Mouse (Mus musculus): Measurements from ENCODE around the gene Hormad1. TPM values are rescaled to one million over a fixed set of nuclear protein-coding genes. Genes with fewer than 3 reads are reported as not detected.
A peak's percentile ranks its signal among the peaks of the same experiment; 100 is the strongest.

Gene Hormad1
- polyA plus RNA-seq, 1 experiment from 2014 or later = not detected

- under 1% methylated on average over 44 of the region's 44 CpGs for whole genome bisulfite sequencing
- Histone ChIP-seq H3K9ac (ENCODE audit: low read length) (peak within 1 kb of the TSS; percentile 81), H3K4me3 (ENCODE audit: low read length) (peak within 1 kb of the TSS; percentile 80), H3K4me1 (replicated peaks; ENCODE audit: control insufficient read depth, insufficient read depth, low read length) (peaks cover 9% of the 10 kb centered on the region), H3K27ac (ENCODE audit: low read length) (peak within 1 kb of the TSS; percentile 94), H3K4me2 (ENCODE audit: low read depth, low read length) (peak within 1 kb of the TSS; percentile 83), H3K9me3 (ENCODE audit: control insufficient read depth, low read length) (no peaks in the 10 kb centered on the region), H3K27me3 (ENCODE audit: control insufficient read depth, insufficient read depth, low read depth, low read length) (no peaks in the 10 kb centered on the region), H3K36me3 (ENCODE audit: control insufficient read depth, insufficient read depth, low read length) (peaks cover 26% of the 10 kb centered on the region)
- ATAC-seq (ENCODE audit: low read depth) = peak; percentile 99
Measured at GRCm38 (mm10) chr3:95624628-95625503, 65.4 kb downstream of the Hormad1 start, which contains the start of gene Ensa. Ensa (plus strand) TSS chr3:95624993.

- 77% methylated on average over 5 of the region's 5 CpGs for WGBS
- no peak overlapping the region for H3K27ac ChIP-seq (ENCODE audit: low read length)
- H3K9me3 ChIP-seq (ENCODE audit: control insufficient read depth, low read length) = no peaks in the 10 kb centered on the region
- H3K36me3 ChIP-seq (ENCODE audit: control insufficient read depth, insufficient read depth, low read length) = peaks cover 36% of the 10 kb centered on the region
- H3K4me1 ChIP-seq (replicated peaks; ENCODE audit: control insufficient read depth, insufficient read depth, low read length) = peaks cover 9% of the 10 kb centered on the region
- H3K9ac ChIP-seq (ENCODE audit: low read length) = no peak overlapping the region
- no peak overlapping the region for H3K4me3 ChIP-seq (ENCODE audit: low read length)
- no peaks in the 10 kb centered on the region for H3K27me3 ChIP-seq (ENCODE audit: control insufficient read depth, insufficient read depth, low read depth, low read length)
- H3K4me2 ChIP-seq (ENCODE audit: low read depth, low read length) = no peak overlapping the region
- ATAC-seq (ENCODE audit: low read depth) = no peak
Measured at GRCm38 (mm10) chr3:95627763-95628162, 68.3 kb downstream of the Hormad1 start.

DNA sequence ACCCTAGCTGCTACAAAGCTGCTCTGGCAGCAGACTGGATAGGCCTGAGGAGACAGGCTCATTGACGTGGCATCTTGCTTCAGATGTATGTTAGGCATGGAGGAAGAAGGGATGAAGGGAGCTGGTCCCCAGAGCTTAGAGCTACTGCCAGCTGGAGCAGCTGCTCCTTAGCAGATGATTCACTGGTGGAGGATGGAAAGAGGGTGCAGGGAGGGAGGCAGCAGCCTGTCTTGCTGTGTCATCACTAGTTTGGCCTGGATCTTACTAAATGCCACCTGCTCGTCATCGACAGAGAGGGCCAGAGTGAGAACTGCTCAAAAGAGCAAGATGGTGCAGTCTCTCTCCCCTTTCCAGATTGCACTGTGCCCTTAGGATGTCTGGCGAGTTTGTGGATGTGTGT, 70.3 kb downstream of the Hormad1 start:
- Histone ChIP-seq H3K4me1 (replicated peaks; ENCODE audit: control insufficient read depth, insufficient read depth, low read length) (peaks cover 9% of the 10 kb centered on the region), H3K9ac (ENCODE audit: low read length) (no peak overlapping the region), H3K27me3 (ENCODE audit: control insufficient read depth, insufficient read depth, low read depth, low read length) (no peaks in the 10 kb centered on the region), H3K9me3 (ENCODE audit: control insufficient read depth, low read length) (no peaks in the 10 kb centered on the region), H3K27ac (ENCODE audit: low read length) (no peak overlapping the region), H3K4me3 (ENCODE audit: low read length) (no peak overlapping the region), H3K36me3 (ENCODE audit: control insufficient read depth, insufficient read depth, low read length) (peaks cover 46% of the 10 kb centered on the region), H3K4me2 (ENCODE audit: low read depth, low read length) (no peak overlapping the region)
- no peak for ATAC-seq (ENCODE audit: low read depth)
- WGBS = 73% methylated on average over 4 of the region's 4 CpGs

- no peak overlapping the region for H3K4me3 ChIP-seq (ENCODE audit: low read length)
- H3K4me2 ChIP-seq (ENCODE audit: low read depth, low read length) = no peak overlapping the region
- H3K36me3 ChIP-seq (ENCODE audit: control insufficient read depth, insufficient read depth, low read length) = peaks cover 52% of the 10 kb centered on the region
- no peak overlapping the region for H3K27ac ChIP-seq (ENCODE audit: low read length)
- peaks cover 7% of the 10 kb centered on the region for H3K4me1 ChIP-seq (replicated peaks; ENCODE audit: control insufficient read depth, insufficient read depth, low read length)
- WGBS = 76% methylated on average over 3 of the region's 3 CpGs
- H3K27me3 ChIP-seq (ENCODE audit: control insufficient read depth, insufficient read depth, low read depth, low read length) = no peaks in the 10 kb centered on the region
- H3K9me3 ChIP-seq (ENCODE audit: control insufficient read depth, low read length) = no peaks in the 10 kb centered on the region
- ATAC-seq (ENCODE audit: low read depth) = no peak
- no peak overlapping the region for H3K9ac ChIP-seq (ENCODE audit: low read length)
Measured at GRCm38 (mm10) chr3:95630856-95631255, 71.4 kb downstream of the Hormad1 start.

- Histone ChIP-seq H3K27me3 (ENCODE audit: control insufficient read depth, insufficient read depth, low read depth, low read length) (no peaks in the 10 kb centered on the region), H3K9me3 (ENCODE audit: control insufficient read depth, low read length) (no peaks in the 10 kb centered on the region), H3K9ac (ENCODE audit: low read length) (no peak overlapping the region), H3K27ac (ENCODE audit: low read length) (no peak overlapping the region), H3K4me1 (replicated peaks; ENCODE audit: control insufficient read depth, insufficient read depth, low read length) (peaks cover 2% of the 10 kb centered on the region), H3K4me3 (ENCODE audit: low read length) (no peak overlapping the region), H3K36me3 (ENCODE audit: control insufficient read depth, insufficient read depth, low read length) (peaks cover 52% of the 10 kb centered on the region), H3K4me2 (ENCODE audit: low read depth, low read length) (no peak overlapping the region)
- WGBS = 59% methylated on average over 6 of the region's 6 CpGs
- no peak for ATAC-seq (ENCODE audit: low read depth)
Measured at GRCm38 (mm10) chr3:95631304-95631703, 71.8 kb downstream of the Hormad1 start.

DNA sequence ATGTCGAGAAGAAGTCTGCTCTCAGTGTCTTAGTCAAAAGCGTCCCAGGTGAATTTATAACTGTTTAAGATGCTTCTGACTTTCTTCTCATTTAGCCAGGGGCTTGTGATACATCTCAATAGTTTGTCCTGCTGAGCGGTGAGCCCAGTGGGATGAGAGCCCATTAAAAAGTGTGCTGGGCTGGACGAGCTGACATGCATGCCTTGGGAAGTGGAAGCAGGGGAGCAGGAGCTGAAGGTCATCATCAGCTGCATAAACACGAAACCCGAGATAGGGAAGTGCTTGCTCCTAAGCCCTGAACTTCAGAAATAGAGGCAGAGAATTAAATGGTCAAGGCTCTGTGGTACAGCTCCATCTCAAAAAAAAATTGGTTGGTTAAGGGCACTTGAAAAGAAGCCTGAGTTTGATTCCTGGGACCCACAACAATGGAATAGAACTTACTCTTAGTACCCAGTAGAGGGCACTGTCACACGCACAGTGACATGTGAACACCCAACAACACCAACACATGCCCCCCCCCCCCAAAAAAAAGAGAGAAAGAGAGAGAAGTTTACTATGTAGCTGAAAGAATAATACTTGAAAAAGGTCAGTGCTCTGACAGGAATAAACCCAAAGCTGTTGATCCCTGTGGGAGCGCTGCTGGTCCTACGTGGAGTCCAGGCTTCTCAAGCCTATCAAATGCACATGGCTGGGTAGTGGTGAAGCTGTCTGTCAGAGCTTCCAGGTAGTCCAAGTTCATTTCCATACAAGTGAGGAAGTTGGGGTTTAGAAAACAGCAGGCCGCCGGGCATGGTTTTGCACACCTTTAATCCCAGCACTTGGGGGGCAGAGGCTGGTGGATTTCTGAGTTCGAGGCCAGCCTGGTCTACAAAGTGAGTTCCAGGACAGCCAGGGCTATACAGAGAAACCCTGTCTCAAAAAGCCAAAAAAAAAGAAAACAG, 73.4 kb downstream of the Hormad1 start:
- Histone ChIP-seq H3K4me3 (ENCODE audit: low read length) (no peak overlapping the region), H3K36me3 (ENCODE audit: control insufficient read depth, insufficient read depth, low read length) (peaks cover 43% of the 10 kb centered on the region), H3K4me2 (ENCODE audit: low read depth, low read length) (no peak overlapping the region), H3K27ac (ENCODE audit: low read length) (no peak overlapping the region), H3K9ac (ENCODE audit: low read length) (no peak overlapping the region), H3K27me3 (ENCODE audit: control insufficient read depth, insufficient read depth, low read depth, low read length) (no peaks in the 10 kb centered on the region), H3K4me1 (replicated peaks; ENCODE audit: control insufficient read depth, insufficient read depth, low read length) (no peaks in the 10 kb centered on the region), H3K9me3 (ENCODE audit: control insufficient read depth, low read length) (no peaks in the 10 kb centered on the region)
- ATAC-seq (ENCODE audit: low read depth) = peak; percentile 47; the same call in 1 of the 2 replicates
- 67% methylated on average over 12 of the region's 12 CpGs for WGBS

DNA sequence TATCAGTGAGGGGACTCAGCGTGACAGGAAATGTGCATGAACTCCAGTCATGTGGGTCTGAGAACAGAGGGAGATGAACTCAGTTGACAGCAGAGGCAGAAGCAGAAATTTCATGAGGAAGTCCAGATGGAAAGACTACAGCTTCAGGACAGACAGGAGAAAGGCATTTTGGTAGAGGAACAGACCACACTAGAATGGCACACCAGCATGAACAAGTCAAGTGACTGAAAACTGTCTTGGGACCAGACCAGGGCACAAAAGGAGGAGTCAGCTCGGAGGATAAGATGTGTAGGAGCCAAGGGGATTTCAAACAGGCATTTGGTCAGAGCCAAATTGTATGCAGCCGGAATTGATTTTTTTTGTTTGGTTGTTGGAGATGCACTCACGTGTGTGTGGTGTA, 76.2 kb downstream of the Hormad1 start:
- H3K4me2 ChIP-seq (ENCODE audit: low read depth, low read length) = no peak overlapping the region
- H3K27ac ChIP-seq (ENCODE audit: low read length) = no peak overlapping the region
- no peaks in the 10 kb centered on the region for H3K27me3 ChIP-seq (ENCODE audit: control insufficient read depth, insufficient read depth, low read depth, low read length)
- no peak overlapping the region for H3K4me3 ChIP-seq (ENCODE audit: low read length)
- H3K36me3 ChIP-seq (ENCODE audit: control insufficient read depth, insufficient read depth, low read length) = peaks cover 23% of the 10 kb centered on the region
- WGBS = 67% methylated on average over 4 of the region's 4 CpGs
- H3K9ac ChIP-seq (ENCODE audit: low read length) = no peak overlapping the region
- no peaks in the 10 kb centered on the region for H3K9me3 ChIP-seq (ENCODE audit: control insufficient read depth, low read length)
- no peaks in the 10 kb centered on the region for H3K4me1 ChIP-seq (replicated peaks; ENCODE audit: control insufficient read depth, insufficient read depth, low read length)
- no peak for ATAC-seq (ENCODE audit: low read depth)

- 61% methylated on average over 4 of the region's 4 CpGs for WGBS
- Histone ChIP-seq H3K4me2 (ENCODE audit: low read depth, low read length) (no peak overlapping the region), H3K9me3 (ENCODE audit: control insufficient read depth, low read length) (no peaks in the 10 kb centered on the region), H3K27ac (ENCODE audit: low read length) (no peak overlapping the region), H3K27me3 (ENCODE audit: control insufficient read depth, insufficient read depth, low read depth, low read length) (no peaks in the 10 kb centered on the region), H3K4me1 (replicated peaks; ENCODE audit: control insufficient read depth, insufficient read depth, low read length) (no peaks in the 10 kb centered on the region), H3K9ac (ENCODE audit: low read length) (no peak overlapping the region), H3K36me3 (ENCODE audit: control insufficient read depth, insufficient read depth, low read length) (peaks cover 19% of the 10 kb centered on the region), H3K4me3 (ENCODE audit: low read length) (no peak overlapping the region)
- ATAC-seq (ENCODE audit: low read depth) = no peak
Measured at GRCm38 (mm10) chr3:95636072-95636471, 76.6 kb downstream of the Hormad1 start.

Data from lung, embryonic 16.5 days (tissue).